Mouse (Mus musculus) erythroid progenitor cell, adult 5-6 weeks (primary cell): ENCODE results near the gene Casp7. TPM values are rescaled to one million over a fixed set of nuclear protein-coding genes. Genes with fewer than 3 reads are reported as not detected.

Experiments
- total RNA-seq, 2 experiments: library from RNA; stranded (forward) in 1 of 2; stranded (reverse) in 1 of 2; fragments of 150-400 nt in 1 of 2; fragments of 186-747, 209-891 nt in 1 of 2; gene quantifications; 2 replicates each; pipeline versions ENCODE4 v1.2.3 to v1.2.4; 2015 to 2017; ENCODE audit warnings: low replicate concordance in 2 of 2

Casp7 gene
- total RNA-seq, 2 experiments from 2014 or later: 35.9 to 37.7 TPM

Other genes with a start within 250 kb of the Casp7 start
- gene Habp2, start 110.0 kb upstream of the Casp7 start, total RNA-seq (2015; ENCODE audit: low replicate concordance): not detected in 2 replicates
- gene Habp2, start 110.0 kb upstream of the Casp7 start, total RNA-seq (2017; ENCODE audit: low replicate concordance): not detected in 2 replicates
- gene Nrap, start 7.1 kb upstream of the Casp7 start, total RNA-seq (2015; ENCODE audit: low replicate concordance): not detected in 2 replicates
- gene Nrap, start 7.1 kb upstream of the Casp7 start, total RNA-seq (2017; ENCODE audit: low replicate concordance): not detected in 2 replicates
- not detected in 2 replicates for gene Plekhs1, start 64.5 kb downstream of the Casp7 start, total RNA-seq (2015; ENCODE audit: low replicate concordance)
- not detected in 2 replicates for gene Plekhs1, start 64.5 kb downstream of the Casp7 start, total RNA-seq (2017; ENCODE audit: low replicate concordance)
- 32.7 and 71.7 TPM in 2 replicates for gene Dclre1a, start 151.1 kb downstream of the Casp7 start, total RNA-seq (2015; ENCODE audit: low replicate concordance)
- gene Dclre1a, start 151.1 kb downstream of the Casp7 start, total RNA-seq (2017; ENCODE audit: low replicate concordance): 20.9 and 50.8 TPM in 2 replicates
- 12.2 and 14.1 TPM in 2 replicates for gene Nhlrc2, start 151.1 kb downstream of the Casp7 start, total RNA-seq (2015; ENCODE audit: low replicate concordance)
- 17.7 and 26.8 TPM in 2 replicates for gene Nhlrc2, start 151.1 kb downstream of the Casp7 start, total RNA-seq (2017; ENCODE audit: low replicate concordance)